Mouse (Mus musculus) heart, embryonic 14.5 days (tissue): ENCODE results near the gene Olfr223. TPM values are rescaled to one million over a fixed set of nuclear protein-coding genes. Genes with fewer than 3 reads are reported as not detected.

Experiments
- ATAC-seq: fragments of 200-750 bp; cut with Nextera tagmentation; 2 replicates; pipeline ENCODE4 v1.8.0; 2017; ENCODE audit warnings: low read depth, moderate TSS enrichment; ENCODE audit not compliant: insufficient number of reproducible peaks, insufficient read depth, low FRiP score
- H3K27ac ChIP-seq, 2 experiments: fragments of 200-500 bp in 1 of 2; fragments of 300-500 bp in 1 of 2; sonication (generic) in 1 of 2; replicated peaks in 1 of 2; 2 replicates each; pipeline ENCODE4 v1.5.1; 2012 to 2014; ENCODE audit warnings: low read depth in 2 of 2, low read length in 2 of 2, control low read depth in 1 of 2, mild to moderate bottlenecking in 1 of 2, mixed read lengths in 1 of 2; ENCODE audit not compliant: control insufficient read depth in 1 of 2, insufficient read depth in 1 of 2
- H3K27me3 ChIP-seq: fragments of 300-500 bp; sonication (generic); 2 replicates; pipeline ENCODE4 v1.6.1; 2014; ENCODE audit warnings: mild to moderate bottlenecking, low read length, control low read depth; ENCODE audit not compliant: control insufficient read depth, insufficient read depth
- H3K36me3 ChIP-seq: fragments of 300-500 bp; sonication (generic); 2 replicates; pipeline ENCODE4 v1.6.1; 2014; ENCODE audit warnings: mild to moderate bottlenecking, control low read depth, low read length, mixed read lengths; ENCODE audit not compliant: control insufficient read depth, insufficient read depth
- H3K4me1 ChIP-seq, 2 experiments: fragments of 200-500 bp in 1 of 2; fragments of 300-500 bp in 1 of 2; sonication (generic) in 1 of 2; 2 replicates each; pipeline ENCODE4 v1.6.1; 2012 to 2014; ENCODE audit warnings: low read length in 2 of 2, control low read depth in 1 of 2, mixed read lengths in 1 of 2; ENCODE audit not compliant: control insufficient read depth in 2 of 2, insufficient read depth in 2 of 2
- H3K4me2 ChIP-seq: fragments of 300-500 bp; sonication (generic); 2 replicates; pipeline ENCODE4 v1.6.1; 2014; ENCODE audit warnings: mild to moderate bottlenecking, low read length
- H3K4me3 ChIP-seq, 2 experiments: fragments of 200-500 bp in 1 of 2; fragments of 300-500 bp in 1 of 2; sonication (generic) in 1 of 2; 2 replicates each; pipeline ENCODE4 v1.5.1; 2012 to 2014; ENCODE audit warnings: low read length in 2 of 2, mild to moderate bottlenecking in 2 of 2, control low read depth in 1 of 2, low read depth in 1 of 2, moderate library complexity in 1 of 2; ENCODE audit not compliant: control insufficient read depth in 1 of 2, insufficient read depth in 1 of 2
- H3K9ac ChIP-seq: fragments of 300-500 bp; sonication (generic); 2 replicates; pipeline ENCODE4 v1.6.1; 2014; ENCODE audit warnings: mild to moderate bottlenecking, low read length
- H3K9me3 ChIP-seq: fragments of 300-500 bp; sonication (generic); 2 replicates; pipeline ENCODE4 v1.6.1; 2016; ENCODE audit warnings: low read length, control low read depth; ENCODE audit not compliant: control insufficient read depth
- WGBS: fragments of 180-500 bp; shearing (Covaris S2); extraction: QIAGEN DNeasy Blood & Tissue Kit; methylation state at CpG from one replicate; pipeline ENCODE4 v1.1.7; 2014; 5-methylcytosine and 5-hydroxymethylcytosine counted together
- polyA plus RNA-seq: library from polyadenylated mRNA; unstranded; fragments of >200 nt; fragmentation: Nextera tagmentation; extraction: Ambion mirVana; gene quantifications from 2 replicates; pipeline ENCODE4 v1.2.1, GENCODE M21; 2014

Olfr223 gene
- polyA plus RNA-seq, 1 experiment from 2014 or later: not detected

GRCm38 (mm10) chr11:59634001-59634660, 41.0 kb upstream of the Olfr223 start:
- Histone ChIP-seq H3K36me3 (no peaks in the 10 kb centered on the region), H3K9me3 (no peaks in the 10 kb centered on the region), H3K9ac (no peak overlapping the region), H3K27me3 (no peaks in the 10 kb centered on the region), H3K4me3 (no peak overlapping the region), H3K27ac (no peak overlapping the region), H3K4me2 (no peak overlapping the region), H3K4me1 (peaks cover 0 to 2% of the 10 kb centered on the region in 2 experiments; a peak in 1 of 4 replicates)
- WGBS: 73% methylated on average over 7 of the region's 7 CpGs
- no peak for ATAC-seq

DNA sequence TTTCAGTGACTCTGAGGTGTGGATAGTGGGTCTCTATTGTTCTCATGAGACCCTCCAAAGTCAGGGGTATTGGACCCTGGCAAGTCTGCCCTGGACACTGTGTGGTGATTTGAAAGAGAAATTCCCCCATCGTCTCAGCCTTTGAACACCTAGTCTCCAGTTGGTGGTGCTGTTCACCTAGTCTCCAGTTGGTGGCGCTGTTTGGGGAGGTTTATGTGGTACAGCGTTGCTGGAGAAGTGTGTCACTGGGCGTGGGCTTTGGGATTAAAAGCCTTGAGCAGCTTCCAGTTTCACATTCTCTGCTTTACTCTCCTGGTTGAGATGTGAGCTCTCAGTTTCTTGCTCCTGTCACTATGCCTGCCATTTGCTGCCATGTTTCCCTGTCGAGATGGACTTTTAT, 39.9 kb upstream of the Olfr223 start:
- Histone ChIP-seq H3K4me2 (no peak overlapping the region), H3K9me3 (no peaks in the 10 kb centered on the region), H3K36me3 (no peaks in the 10 kb centered on the region), H3K27ac (no peak overlapping the region), H3K27me3 (no peaks in the 10 kb centered on the region), H3K9ac (no peak overlapping the region), H3K4me1 (peaks cover 0 to 2% of the 10 kb centered on the region in 2 experiments; a peak in 1 of 4 replicates), H3K4me3 (no peak overlapping the region)
- no peak for ATAC-seq
- WGBS: 29% methylated on average over 5 of the region's 5 CpGs

- no peaks in the 10 kb centered on the region for H3K9me3 ChIP-seq
- H3K9ac ChIP-seq: no peak overlapping the region
- H3K27ac ChIP-seq: no peak overlapping the region
- H3K36me3 ChIP-seq: no peaks in the 10 kb centered on the region
- no peak overlapping the region for H3K4me3 ChIP-seq
- WGBS: 74% methylated on average over 4 of the region's 4 CpGs
- H3K4me2 ChIP-seq: no peak overlapping the region
- no peak for ATAC-seq
- peaks cover 0 to 2% of the 10 kb centered on the region in 2 experiments; a peak in 1 of 4 replicates for H3K4me1 ChIP-seq
- H3K27me3 ChIP-seq: no peaks in the 10 kb centered on the region
Measured at GRCm38 (mm10) chr11:59631980-59632379, 38.9 kb upstream of the Olfr223 start.

DNA sequence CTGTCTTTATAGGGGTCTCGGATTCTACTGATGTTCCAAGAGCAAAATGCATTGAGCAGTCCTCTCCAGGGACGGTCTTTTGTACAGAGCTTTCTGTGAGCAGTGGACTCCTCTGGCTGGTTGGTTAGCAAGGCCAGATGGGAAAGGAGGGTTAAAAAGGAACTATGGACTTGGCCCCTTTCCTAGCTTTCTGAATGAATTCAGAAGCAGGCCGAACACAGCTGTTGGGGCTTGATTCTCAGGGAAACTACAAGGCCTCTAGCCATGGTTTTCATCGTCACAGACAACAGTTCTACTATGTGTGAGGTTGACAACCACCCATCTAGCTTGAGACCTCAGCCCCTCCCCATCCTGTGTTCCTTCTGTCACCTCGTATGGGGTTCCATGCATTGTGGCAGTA, 36.8 kb upstream of the Olfr223 start:
- ATAC-seq: no peak
- no peak overlapping the region for H3K4me3 ChIP-seq

GRCm38 (mm10) chr11:59628177-59628576, 35.1 kb upstream of the Olfr223 start:
- Histone ChIP-seq H3K9ac (no peak overlapping the region), H3K4me1 (no peaks in the 10 kb centered on the region), H3K36me3 (no peaks in the 10 kb centered on the region), H3K27me3 (no peaks in the 10 kb centered on the region), H3K27ac (no peak overlapping the region), H3K9me3 (no peaks in the 10 kb centered on the region), H3K4me2 (no peak overlapping the region), H3K4me3 (no peak overlapping the region)
- ATAC-seq: no peak
- 69% methylated on average over 5 of the region's 5 CpGs for WGBS

More for the DNA sequence above, 36.8 kb upstream of the Olfr223 start:
- Histone ChIP-seq H3K27ac (no peak overlapping the region), H3K4me1 (no peaks in the 10 kb centered on the region), H3K9me3 (no peaks in the 10 kb centered on the region), H3K27me3 (no peaks in the 10 kb centered on the region), H3K9ac (no peak overlapping the region), H3K36me3 (no peaks in the 10 kb centered on the region), H3K4me2 (no peak overlapping the region)
- 73% methylated on average over 5 of the region's 5 CpGs for WGBS

DNA sequence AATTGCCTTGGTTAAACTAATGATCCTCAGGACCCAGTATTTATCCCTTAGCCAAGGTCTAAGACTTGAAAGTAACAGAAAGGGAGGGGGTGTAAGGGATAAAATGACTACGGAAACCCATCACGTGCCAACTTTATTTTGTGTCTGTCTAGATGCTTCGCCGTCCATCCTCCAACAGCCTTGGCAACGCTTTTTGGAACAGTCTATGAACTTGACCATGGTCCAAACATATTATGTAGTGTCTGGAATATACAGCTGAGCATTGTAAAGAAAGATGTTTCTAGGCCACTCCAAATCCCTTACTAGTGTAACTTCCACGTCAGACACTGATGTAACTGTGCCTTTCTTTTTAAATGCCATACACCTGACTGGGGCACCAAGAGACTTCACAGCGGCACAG, 33.1 kb upstream of the Olfr223 start:
- Histone ChIP-seq H3K4me1 (no peaks in the 10 kb centered on the region), H3K4me3 (no peak overlapping the region), H3K9me3 (no peaks in the 10 kb centered on the region), H3K9ac (no peak overlapping the region), H3K27me3 (no peaks in the 10 kb centered on the region), H3K4me2 (no peak overlapping the region), H3K27ac (no peak overlapping the region), H3K36me3 (no peaks in the 10 kb centered on the region)
- 85% methylated on average over 7 of the region's 7 CpGs for WGBS
- no peak for ATAC-seq

DNA sequence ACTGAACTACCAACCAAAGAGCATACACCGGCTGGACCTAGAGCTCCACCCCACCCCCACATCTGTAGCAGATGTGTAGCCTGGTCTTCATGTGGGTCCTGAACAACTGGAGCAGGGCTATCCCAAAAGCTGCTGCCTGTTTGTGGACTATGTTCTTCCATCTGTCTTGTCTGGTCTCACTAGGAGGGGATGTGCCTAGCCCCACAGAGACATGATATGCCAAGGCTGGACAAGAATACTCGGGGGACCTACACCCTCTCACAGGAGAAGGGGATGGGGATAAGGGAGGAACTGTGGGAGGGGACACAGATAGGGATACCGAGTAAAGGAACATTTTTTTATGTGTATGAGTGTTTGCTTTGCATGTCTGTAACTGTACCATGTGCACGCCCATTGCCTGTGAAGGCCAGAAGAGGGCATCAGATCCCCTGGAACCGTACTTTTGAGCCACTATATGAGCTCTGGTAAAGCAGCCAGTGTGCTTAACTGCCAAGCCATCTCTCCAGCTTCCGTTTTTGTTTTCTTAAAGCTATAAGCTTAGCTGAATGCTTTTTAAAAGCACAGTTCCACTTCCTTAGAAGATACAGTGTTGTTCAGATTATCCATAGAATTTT, 31.0 kb upstream of the Olfr223 start:
- no peak overlapping the region for H3K4me3 ChIP-seq
- no peaks in the 10 kb centered on the region for H3K4me1 ChIP-seq
- 25% methylated on average over 6 of the region's 6 CpGs for WGBS
- no peak overlapping the region for H3K4me2 ChIP-seq
- no peaks in the 10 kb centered on the region for H3K9me3 ChIP-seq
- no peak overlapping the region for H3K27ac ChIP-seq
- no peak overlapping the region for H3K9ac ChIP-seq
- no peaks in the 10 kb centered on the region for H3K36me3 ChIP-seq
- no peaks in the 10 kb centered on the region for H3K27me3 ChIP-seq
- no peak for ATAC-seq

GRCm38 (mm10) chr11:59622214-59622613, 29.1 kb upstream of the Olfr223 start:
- Histone ChIP-seq H3K4me1 (no peaks in the 10 kb centered on the region), H3K4me2 (no peak overlapping the region), H3K9me3 (no peaks in the 10 kb centered on the region), H3K9ac (no peak overlapping the region), H3K27ac (no peak overlapping the region), H3K27me3 (no peaks in the 10 kb centered on the region), H3K36me3 (no peaks in the 10 kb centered on the region), H3K4me3 (no peak overlapping the region)
- WGBS: 62% methylated on average over 3 of the region's 3 CpGs
- no peak for ATAC-seq
